ENCODE assay signal across 19 mouse cellular contexts in the genomic region with DNA sequence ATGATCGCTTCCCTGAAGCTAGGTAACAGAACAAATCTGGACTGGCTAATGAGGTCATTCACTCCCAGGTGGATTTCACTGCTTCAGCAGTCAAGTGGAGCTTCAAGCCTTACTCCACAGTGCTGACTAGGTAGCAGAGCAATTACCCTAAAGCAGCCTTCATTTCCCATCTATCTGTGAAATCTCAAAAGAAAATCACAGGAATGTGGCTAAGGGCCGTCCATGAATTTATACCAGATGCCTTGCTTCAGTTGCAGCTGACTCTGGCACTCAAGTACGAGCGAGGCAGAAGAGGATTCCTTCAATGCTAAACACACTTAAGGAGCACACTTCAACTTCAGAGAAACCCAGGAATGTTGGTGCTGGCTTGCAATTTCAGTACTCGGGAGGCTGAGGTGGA. TPM values are rescaled to one million over a fixed set of nuclear protein-coding genes. Genes with fewer than 3 reads are reported as not detected.
DNase-seq lines count a peak whose midpoint lies in the region; ATAC-seq lines count a peak whose summit lies in the region.
"Had no signal": no experiment of that assay in that cellular context is flagged by ENCODE, and none has a peak within 500 bp of the region (broad histone marks: within the 10 kb centered on the region; RNA-seq: fewer than 3 reads in every experiment).

No protein-coding gene starts in this region.

- no peak overlapping the region for H3K9ac ChIP-seq in kidney, embryonic 14.5 days (ENCODE audit: low read depth, low read length)
- H3K9ac ChIP-seq in midbrain, embryonic 15.5 days = no peak overlapping the region
- no peak overlapping the region for H3K9ac ChIP-seq in midbrain, embryonic 11.5 days (ENCODE audit: low read length)
- no peak overlapping the region for H3K9ac ChIP-seq in embryonic facial prominence, embryonic 14.5 days (ENCODE audit: low read depth, low read length)
- H3K9ac ChIP-seq: hindbrain, embryonic 12.5 days; limb, embryonic 15.5 days; liver, embryonic 15.5 days had no signal

- DNase-seq in kidney, adult 18-20 months = no peak
- DNase-seq in midbrain, embryonic 11.5 days (ENCODE audit: low spot score, missing footprints) = no peak
- DNase-seq in embryonic facial prominence, embryonic 14.5 days (ENCODE audit: low spot score) = peak; percentile 50
- DNase-seq in lung, postnatal 36 days = peak; percentile 50
- DNase-seq in thymus, postnatal 36 days = no peak
- DNase-seq: adrenal gland, postnatal 36 days; cerebellum, adult 18-20 months; cerebellum, postnatal 25 days; embryo, embryonic 11 days; kidney, adult 11 months; thymus, adult 2 months had no signal

- 0 out of 2 replicates have a peak, but pooled peaks cover 5% of the 10 kb centered on the region for H3K4me1 ChIP-seq in kidney, embryonic 14.5 days (ENCODE audit: control insufficient read depth, insufficient read depth, low read length)
- H3K4me1 ChIP-seq in midbrain, embryonic 15.5 days = no peaks in the 10 kb centered on the region
- H3K4me1 ChIP-seq in midbrain, embryonic 11.5 days (ENCODE audit: control insufficient read depth, insufficient read depth, low read length) = no peaks in the 10 kb centered on the region
- peaks cover 21% of the 10 kb centered on the region for H3K4me1 ChIP-seq in embryonic facial prominence, embryonic 14.5 days (ENCODE audit: control insufficient read depth, insufficient read depth, low read length)
- H3K4me1 ChIP-seq: hindbrain, embryonic 12.5 days; liver, embryonic 15.5 days had no signal

- no peaks in the 10 kb centered on the region for H3K27me3 ChIP-seq in kidney, embryonic 14.5 days (ENCODE audit: control insufficient read depth, insufficient read depth, low read length)
- H3K27me3 ChIP-seq in midbrain, embryonic 15.5 days (replicated peaks) = no peaks in the 10 kb centered on the region
- H3K27me3 ChIP-seq in midbrain, embryonic 11.5 days (ENCODE audit: control insufficient read depth, insufficient read depth, low read length) = no peaks in the 10 kb centered on the region
- no peaks in the 10 kb centered on the region for H3K27me3 ChIP-seq in embryonic facial prominence, embryonic 14.5 days (replicated peaks; ENCODE audit: control insufficient read depth, insufficient read depth, low read length)
- H3K27me3 ChIP-seq: hindbrain, embryonic 12.5 days; limb, embryonic 15.5 days; liver, embryonic 15.5 days; megakaryocyte, embryonic 14.5 days had no signal

- H3K27ac ChIP-seq in kidney, embryonic 14.5 days (ENCODE audit: low read depth, low read length) = no peak overlapping the region
- H3K27ac ChIP-seq in midbrain, embryonic 15.5 days = no peak overlapping the region
- H3K27ac ChIP-seq in midbrain, embryonic 11.5 days (ENCODE audit: low read depth, low read length) = no peak overlapping the region
- H3K27ac ChIP-seq in embryonic facial prominence, embryonic 14.5 days (replicated peaks; ENCODE audit: low read depth, low read length) = peak overlapping the region; percentile 46
- H3K27ac ChIP-seq: heart, embryonic 10.5 days; hindbrain, embryonic 12.5 days; limb, embryonic 15.5 days; liver, embryonic 15.5 days had no signal

- no peak overlapping the region for H3K4me3 ChIP-seq in kidney, embryonic 14.5 days (ENCODE audit: low read length)
- H3K4me3 ChIP-seq in midbrain, embryonic 15.5 days = no peak overlapping the region
- no peak overlapping the region for H3K4me3 ChIP-seq in midbrain, embryonic 11.5 days (ENCODE audit: low read depth, low read length)
- no peak overlapping the region for H3K4me3 ChIP-seq in embryonic facial prominence, embryonic 14.5 days (ENCODE audit: low read depth, low read length)
- H3K4me3 ChIP-seq: heart, embryonic 10.5 days; hindbrain, embryonic 12.5 days; limb, embryonic 15.5 days; liver, embryonic 15.5 days; megakaryocyte, embryonic 14.5 days had no signal

- WGBS in kidney, embryonic 14.5 days = 50% methylated on average over 5 of the region's 5 CpGs
- 81% methylated on average over 5 of the region's 5 CpGs for WGBS in midbrain, embryonic 15.5 days
- 86% methylated on average over 5 of the region's 5 CpGs for WGBS in midbrain, embryonic 11.5 days
- WGBS in embryonic facial prominence, embryonic 14.5 days = 32% methylated on average over 5 of the region's 5 CpGs

- H3K4me2 ChIP-seq in kidney, embryonic 14.5 days (replicated peaks; ENCODE audit: low read depth, low read length) = no peak overlapping the region
- no peak overlapping the region for H3K4me2 ChIP-seq in midbrain, embryonic 15.5 days
- no peak overlapping the region for H3K4me2 ChIP-seq in midbrain, embryonic 11.5 days
- no peak overlapping the region for H3K4me2 ChIP-seq in embryonic facial prominence, embryonic 14.5 days (ENCODE audit: low read depth, low read length)
- H3K4me2 ChIP-seq: hindbrain, embryonic 12.5 days; limb, embryonic 15.5 days; liver, embryonic 15.5 days had no signal

- no peaks in the 10 kb centered on the region for H3K36me3 ChIP-seq in kidney, embryonic 14.5 days (ENCODE audit: control insufficient read depth, insufficient read depth, low read length)
- no peaks in the 10 kb centered on the region for H3K36me3 ChIP-seq in midbrain, embryonic 15.5 days (replicated peaks)
- H3K36me3 ChIP-seq in midbrain, embryonic 11.5 days (ENCODE audit: control insufficient read depth, insufficient read depth, low read length) = no peaks in the 10 kb centered on the region
- no peaks in the 10 kb centered on the region for H3K36me3 ChIP-seq in embryonic facial prominence, embryonic 14.5 days (ENCODE audit: control insufficient read depth, insufficient read depth, low read length)
- H3K36me3 ChIP-seq: heart, embryonic 10.5 days; hindbrain, embryonic 12.5 days; limb, embryonic 15.5 days; liver, embryonic 15.5 days had no signal

- H3K9me3 ChIP-seq in kidney, embryonic 14.5 days (ENCODE audit: control insufficient read depth, low read length) = no peaks in the 10 kb centered on the region
- H3K9me3 ChIP-seq in midbrain, embryonic 15.5 days = no peaks in the 10 kb centered on the region
- H3K9me3 ChIP-seq in midbrain, embryonic 11.5 days (ENCODE audit: control insufficient read depth, low read length) = no peaks in the 10 kb centered on the region
- H3K9me3 ChIP-seq in embryonic facial prominence, embryonic 14.5 days (ENCODE audit: control insufficient read depth, low read length) = no peaks in the 10 kb centered on the region
- H3K9me3 ChIP-seq: heart, embryonic 10.5 days; hindbrain, embryonic 12.5 days; limb, embryonic 15.5 days; liver, embryonic 15.5 days; megakaryocyte, embryonic 14.5 days had no signal

- peak; percentile 60 for ATAC-seq in kidney, embryonic 14.5 days (ENCODE audit: low FRiP score, low TSS enrichment)
- ATAC-seq in midbrain, embryonic 15.5 days (replicated peaks) = peak; percentile 40; the same call in 1 of the 2 replicates
- ATAC-seq in midbrain, embryonic 11.5 days (ENCODE audit: low FRiP score) = no peak
- ATAC-seq in embryonic facial prominence, embryonic 14.5 days (ENCODE audit: low read depth) = peak; percentile 35; the same call in 1 of the 2 replicates
- ATAC-seq: forebrain, embryonic 16.5 days had no signal

RNA-seq across cellular contexts. Expression of a gene that starts 50.9 kb away (rescaled TPM):
- 16.3 and 21.1 TPM in 2 replicates for polyA plus RNA-seq in kidney, embryonic 14.5 days (2014; fragmentation: Nextera tagmentation; extraction: Ambion mirVana)
- 1.9 and 2.5 TPM in 2 replicates for polyA plus RNA-seq in midbrain, embryonic 15.5 days (2015; fragmentation: Nextera tagmentation; extraction: Ambion mirVana)
- polyA plus RNA-seq in midbrain, embryonic 11.5 days (2014; fragmentation: Nextera tagmentation; extraction: Ambion mirVana) = 6.8 and 9.5 TPM in 2 replicates
- polyA plus RNA-seq in embryonic facial prominence, embryonic 14.5 days (2014; fragmentation: Nextera tagmentation; extraction: Ambion mirVana) = 25.5 and 30.2 TPM in 2 replicates

Comparison
In these comparisons a context has a peak if more than half of its experiments do, and no peak if none do; other contexts are left out.
1. DNase-seq: peak in embryonic facial prominence, embryonic 14.5 days (single experiment) and lung, postnatal 36 days (single experiment); none in kidney, adult 18-20 months (single experiment), midbrain, embryonic 11.5 days (single experiment) and thymus, postnatal 36 days (0 of 2).